Mouse (Mus musculus): Measurements from ENCODE around the gene Pbx1. TPM values are rescaled to one million over a fixed set of nuclear protein-coding genes. Genes with fewer than 3 reads are reported as not detected.
A peak's percentile ranks its signal among the peaks of the same experiment; 100 is the strongest.

Pbx1 gene
- total and polyA plus RNA-seq, 3 experiments = 0.10 TPM; not detected in 2

- Histone ChIP-seq H3K36me3 (ENCODE audit: control insufficient read depth in 1 of 2, insufficient read depth in 2 of 2, low read length in 2 of 2) (peaks cover 0 to 45% of the 10 kb centered on the region in 2 experiments; a peak in 2 of 4 replicates), H3K4me3 (ENCODE audit: control insufficient read depth in 1 of 2, insufficient read depth in 1 of 2, low read depth in 2 of 2, low read length in 2 of 2) (no peak overlapping the region), H3K79me2 (ENCODE audit: control insufficient read depth, insufficient read depth, low read length, poor library complexity) (no peaks in the 10 kb centered on the region), H3K4me1 (ENCODE audit: control insufficient read depth in 1 of 2, insufficient read depth in 2 of 2, low read length in 2 of 2) (peaks cover 30 to 50% of the 10 kb centered on the region in 2 experiments), H3K9ac (ENCODE audit: control insufficient read depth, low read depth, low read length, poor library complexity, severe bottlenecking) (no peak overlapping the region), H3K27ac (ENCODE audit: control insufficient read depth, low read depth, low read length) (no peak overlapping the region; the same call in 1 of the 2 replicates), H3K27me3 (ENCODE audit: control insufficient read depth in 1 of 2, insufficient read depth in 2 of 2, low read length in 2 of 2) (no peaks in the 10 kb centered on the region), H3K9me3 (replicated peaks; ENCODE audit: insufficient read depth, low read length) (no peaks in the 10 kb centered on the region)
- DNase-seq (ENCODE audit: low read depth, low spot score) = no peak
- no peak for TF ChIP-seq NELFE (IDR thresholded peaks at IDR 0.05; ENCODE audit: low read depth, low read length)
- TF ChIP-seq CHD1 (IDR thresholded peaks at IDR 0.05; ENCODE audit: low read depth, low read length) = no peak
- TF ChIP-seq CHD2 (IDR thresholded peaks at IDR 0.05; ENCODE audit: low read length) = no peak
Measured at GRCm38 (mm10) chr1:168291643-168292040, 140.4 kb downstream of the Pbx1 start.

- no peaks in the 10 kb centered on the region for H3K79me2 ChIP-seq (ENCODE audit: control insufficient read depth, insufficient read depth, low read length, poor library complexity)
- H3K9me3 ChIP-seq (replicated peaks; ENCODE audit: insufficient read depth, low read length) = no peaks in the 10 kb centered on the region
- peak; percentile 50 for DNase-seq (ENCODE audit: low read depth, low spot score)
- H3K36me3 ChIP-seq (ENCODE audit: control insufficient read depth in 1 of 2, insufficient read depth in 2 of 2, low read length in 2 of 2) = peaks cover 0 to 45% of the 10 kb centered on the region in 2 experiments; a peak in 2 of 4 replicates
- TF ChIP-seq USF2 (IDR thresholded peaks at IDR 0.05; ENCODE audit: borderline replicate concordance in 1 of 2, insufficient read depth in 1 of 2, low read depth in 1 of 2, low read length in 2 of 2) (no peak), MAFK (IDR thresholded peaks at IDR 0.05; ENCODE audit: borderline replicate concordance, low read depth, low read length) (no peak), BHLHE40 (IDR thresholded peaks at IDR 0.05; ENCODE audit: borderline replicate concordance, low read depth, low read length) (no peak), RAD21 (IDR thresholded peaks at IDR 0.05; ENCODE audit: low read depth, low read length) (no peak), MAZ (IDR thresholded peaks at IDR 0.05; ENCODE audit: low read depth, low read length) (no peak), NELFE (IDR thresholded peaks at IDR 0.05; ENCODE audit: low read depth, low read length) (no peak), SIN3A (IDR thresholded peaks at IDR 0.05; ENCODE audit: low read length) (no peak), ZNF384 (IDR thresholded peaks at IDR 0.05; ENCODE audit: low read depth, low read length) (no peak), EP300 (IDR thresholded peaks at IDR 0.05; ENCODE audit: low read depth in 1 of 2, low read length in 2 of 2) (no peak), MAX (IDR thresholded peaks at IDR 0.05; ENCODE audit: low read length) (peak; percentile 49; the same call in 1 of the 2 replicates), MXI1 (IDR thresholded peaks at IDR 0.05; ENCODE audit: low read depth, low read length) (peak; percentile 21; the same call in 1 of the 2 replicates), ETS1 (IDR thresholded peaks at IDR 0.05; ENCODE audit: low read depth, low read length) (peak; percentile 49; the same call in 1 of the 2 replicates), KAT2A (conservative IDR thresholded peaks at IDR 0.05; ENCODE audit: low read depth, low read length) (no peak), POLR2A (IDR thresholded peaks at IDR 0.05; ENCODE audit: control insufficient read depth in 1 of 2, insufficient read depth in 1 of 2, low read depth in 1 of 2, low read length in 2 of 2, poor library complexity in 1 of 2) (no peak), POLR2AphosphoS2 (IDR thresholded peaks at IDR 0.05; ENCODE audit: low read length) (no peak)
- H3K27ac ChIP-seq (ENCODE audit: control insufficient read depth, low read depth, low read length) = no peak overlapping the region; the same call in 1 of the 2 replicates
- no peaks in the 10 kb centered on the region for H3K27me3 ChIP-seq (ENCODE audit: control insufficient read depth in 1 of 2, insufficient read depth in 2 of 2, low read length in 2 of 2)
- H3K4me3 ChIP-seq (ENCODE audit: control insufficient read depth in 1 of 2, insufficient read depth in 1 of 2, low read depth in 2 of 2, low read length in 2 of 2) = no peak overlapping the region
- H3K9ac ChIP-seq (ENCODE audit: control insufficient read depth, low read depth, low read length, poor library complexity, severe bottlenecking) = no peak overlapping the region
- peaks cover 30 to 50% of the 10 kb centered on the region in 2 experiments for H3K4me1 ChIP-seq (ENCODE audit: control insufficient read depth in 1 of 2, insufficient read depth in 2 of 2, low read length in 2 of 2)
Measured at GRCm38 (mm10) chr1:168291001-168291642, 140.9 kb downstream of the Pbx1 start.

All from MEL (cell line).